Mouse (Mus musculus): ENCODE results near the gene H2al1e. TPM values are rescaled to one million over a fixed set of nuclear protein-coding genes. Genes with fewer than 3 reads are reported as not detected.

Gene H2al1e
- not detected for polyA plus RNA-seq (2017; shearing (Covaris generic))

GRCm38 (mm10) chrX:11311634-11312033 is at the start of gene H2al1e:
TSS of gene H2al1e (plus strand) at chrX:11311934.

GRCm38 (mm10) chrX:11298957-11299356 is 12.8 kb upstream of the H2al1e start, which contains the start of gene H2al1a:
TSS of gene H2al1a (plus strand) at chrX:11299257.

GRCm38 (mm10) chrX:11302132-11302531 is 9.6 kb upstream of the H2al1e start, which contains the start of gene H2al1b:
TSS of gene H2al1b (plus strand) at chrX:11302432.

GRCm38 (mm10) chrX:11305355-11305754 is 6.4 kb upstream of the H2al1e start, which contains the start of gene H2al1c:
TSS of gene H2al1c (plus strand) at chrX:11305655.

GRCm38 (mm10) chrX:11308524-11308923 is 3.2 kb upstream of the H2al1e start, which contains the start of gene H2al1d:
TSS of gene H2al1d (plus strand) at chrX:11308824.

GRCm38 (mm10) chrX:11314858-11315257 is 3.1 kb downstream of the H2al1e start, which contains the start of gene H2al1f:
TSS of gene H2al1f (plus strand) at chrX:11315158.

GRCm38 (mm10) chrX:11317956-11318355 is 6.2 kb downstream of the H2al1e start, which contains the start of gene H2al1g:
TSS of gene H2al1g (plus strand) at chrX:11318256.

GRCm38 (mm10) chrX:11321192-11321591 is 9.5 kb downstream of the H2al1e start, which contains the start of gene H2al1h:
TSS of gene H2al1h (plus strand) at chrX:11321492.

GRCm38 (mm10) chrX:11324359-11324758 is 12.6 kb downstream of the H2al1e start, which contains the start of gene H2al1i:
TSS of gene H2al1i (plus strand) at chrX:11324659.

GRCm38 (mm10) chrX:11327522-11327921 is 15.8 kb downstream of the H2al1e start, which contains the start of gene H2al1j:
TSS of gene H2al1j (plus strand) at chrX:11327822.

Other genes with a start within 250 kb of the H2al1e start
- gene H2al1a, start 12.7 kb upstream of the H2al1e start, polyA plus RNA-seq (2017; shearing (Covaris generic)): not detected
- gene H2al1b, start 9.5 kb upstream of the H2al1e start, polyA plus RNA-seq (2017; shearing (Covaris generic)): not detected
- not detected for gene H2al1c, start 6.3 kb upstream of the H2al1e start, polyA plus RNA-seq (2017; shearing (Covaris generic))
- not detected for gene H2al1d, start 3.1 kb upstream of the H2al1e start, polyA plus RNA-seq (2017; shearing (Covaris generic))
- gene H2al1f, start 3.2 kb downstream of the H2al1e start, polyA plus RNA-seq (2017; shearing (Covaris generic)): not detected
- gene H2al1g, start 6.3 kb downstream of the H2al1e start, polyA plus RNA-seq (2017; shearing (Covaris generic)): not detected
- gene H2al1h, start 9.6 kb downstream of the H2al1e start, polyA plus RNA-seq (2017; shearing (Covaris generic)): not detected
- not detected for gene H2al1i, start 12.7 kb downstream of the H2al1e start, polyA plus RNA-seq (2017; shearing (Covaris generic))
- gene H2al1j, start 15.9 kb downstream of the H2al1e start, polyA plus RNA-seq (2017; shearing (Covaris generic)): not detected